Mouse (Mus musculus): ENCODE results near the gene Pebp1.

The Pebp1 gene

GRCm38 (mm10) chr5:117286286-117286685 is 1.1 kb downstream of the Pebp1 start:
- DNase-seq (ENCODE audit: low read depth, low spot score): no peak

GRCm38 (mm10) chr5:117285266-117285665 is 2.2 kb downstream of the Pebp1 start:
- no peak for DNase-seq (ENCODE audit: low read depth, low spot score)

GRCm38 (mm10) chr5:117284682-117285081 is 2.7 kb downstream of the Pebp1 start:
- DNase-seq (ENCODE audit: low read depth, low spot score): no peak

- DNase-seq (ENCODE audit: low read depth, low spot score): no peak
Observed at GRCm38 (mm10) chr5:117284029-117284428, 3.4 kb downstream of the Pebp1 start.

- no peak for DNase-seq (ENCODE audit: low read depth, low spot score)
Observed at GRCm38 (mm10) chr5:117282360-117282759, 5.1 kb downstream of the Pebp1 start.

- DNase-seq (ENCODE audit: low read depth, low spot score): no peak
Observed at GRCm38 (mm10) chr5:117281536-117281935, 5.9 kb downstream of the Pebp1 start.

GRCm38 (mm10) chr5:117279669-117280050 is 7.8 kb downstream of the Pebp1 start:
- no peak for DNase-seq (ENCODE audit: low read depth, low spot score)

GRCm38 (mm10) chr5:117278809-117279668 is 8.4 kb downstream of the Pebp1 start:
- no peak for DNase-seq (ENCODE audit: low read depth, low spot score)

GRCm38 (mm10) chr5:117277784-117278183 is 9.6 kb downstream of the Pebp1 start:
- DNase-seq (ENCODE audit: low read depth, low spot score): no peak

GRCm38 (mm10) chr5:117274817-117275216 is 12.6 kb downstream of the Pebp1 start:
- DNase-seq (ENCODE audit: low read depth, low spot score): no peak

- no peak for DNase-seq (ENCODE audit: low read depth, low spot score)
Observed at GRCm38 (mm10) chr5:117271945-117272344, 15.5 kb downstream of the Pebp1 start.

GRCm38 (mm10) chr5:117269395-117269794 is 18.0 kb downstream of the Pebp1 start:
- no peak for DNase-seq (ENCODE audit: low read depth, low spot score)

- no peak for DNase-seq (ENCODE audit: low read depth, low spot score)
Observed at GRCm38 (mm10) chr5:117268749-117269148, 18.7 kb downstream of the Pebp1 start.

- no peak for DNase-seq (ENCODE audit: low read depth, low spot score)
Observed at GRCm38 (mm10) chr5:117267913-117268312, 19.5 kb downstream of the Pebp1 start.

- no peak for DNase-seq (ENCODE audit: low read depth, low spot score)
Observed at GRCm38 (mm10) chr5:117264701-117265100, 22.7 kb downstream of the Pebp1 start.

GRCm38 (mm10) chr5:117263566-117263965 is 23.9 kb downstream of the Pebp1 start:
- DNase-seq (ENCODE audit: low read depth, low spot score): no peak

- DNase-seq (ENCODE audit: low read depth, low spot score): no peak
Observed at GRCm38 (mm10) chr5:117258276-117258675, 29.1 kb downstream of the Pebp1 start.

- DNase-seq (ENCODE audit: low read depth, low spot score): no peak
Observed at GRCm38 (mm10) chr5:117251763-117252162, 35.7 kb downstream of the Pebp1 start.

GRCm38 (mm10) chr5:117250796-117251195 is 36.6 kb downstream of the Pebp1 start:
- DNase-seq (ENCODE audit: low read depth, low spot score): no peak

GRCm38 (mm10) chr5:117248351-117248750 is 39.1 kb downstream of the Pebp1 start:
- no peak for DNase-seq (ENCODE audit: low read depth, low spot score)

GRCm38 (mm10) chr5:117245170-117245569 is 42.3 kb downstream of the Pebp1 start:
- DNase-seq (ENCODE audit: low read depth, low spot score): no peak

- DNase-seq (ENCODE audit: low read depth, low spot score): no peak
Observed at GRCm38 (mm10) chr5:117242671-117243478, 44.5 kb downstream of the Pebp1 start.

Data from c-Kit-negative CD71-positive TER-119-positive erythroid progenitor cells, embryonic 14.5 days (primary cell).